Mouse (Mus musculus) ES-E14 (cell line): ENCODE results near the gene Nradd. TPM values are rescaled to one million over a fixed set of nuclear protein-coding genes. Genes with fewer than 3 reads are reported as not detected.

Source experiments
- DNase-seq: peaks from one replicate; pipeline ENCODE4 v3.0.0-alpha.2; 2013; ENCODE audit warnings: low read depth, low spot score
- H3K27ac ChIP-seq: 2 replicates; pipeline ENCODE4 v1.5.1; 2012; ENCODE audit warnings: low read depth, mild to moderate bottlenecking, low read length, moderate library complexity, mixed read lengths; ENCODE audit not compliant: poor library complexity, insufficient read depth, severe bottlenecking
- H3K36me3 ChIP-seq: 2 replicates; pipeline ENCODE4 v1.6.1; 2012; ENCODE audit warnings: mild to moderate bottlenecking, low read length, moderate library complexity, mixed read lengths; ENCODE audit not compliant: control insufficient read depth, poor library complexity, insufficient read depth, severe bottlenecking
- H3K4me1 ChIP-seq, 2 experiments: fragments of 150-350 bp in 1 of 2; sonication (generic) in 1 of 2; 2 replicates each; pipeline ENCODE4 v1.6.1; 2012; ENCODE audit warnings: low read length in 2 of 2, mild to moderate bottlenecking in 1 of 2, mixed read lengths in 1 of 2; ENCODE audit not compliant: control insufficient read depth in 2 of 2, insufficient read depth in 2 of 2, poor library complexity in 1 of 2
- H3K4me3 ChIP-seq, 2 experiments: fragments of 150-350 bp in 1 of 2; sonication (generic) in 1 of 2; 2 replicates each; pipeline ENCODE4 v1.5.1; 2012; ENCODE audit warnings: low read length in 2 of 2, low read depth in 1 of 2, mild to moderate bottlenecking in 1 of 2, mixed read lengths in 1 of 2; ENCODE audit not compliant: insufficient read depth in 1 of 2, poor library complexity in 1 of 2, severe bottlenecking in 1 of 2
- H3K9ac ChIP-seq: 2 replicates; pipeline ENCODE4 v1.6.1; 2012; ENCODE audit warnings: low read depth, mild to moderate bottlenecking, low read length, mixed read lengths; ENCODE audit not compliant: poor library complexity, insufficient read depth, severe bottlenecking
- H3K9me3 ChIP-seq: fragments of 150-350 bp; sonication (generic); 2 replicates; pipeline ENCODE4 v1.6.1; 2012; ENCODE audit warnings: low read depth, mild to moderate bottlenecking, low read length; ENCODE audit not compliant: control insufficient read depth, insufficient read depth
- CHD2 ChIP-seq: IDR thresholded peaks from 2 replicates; pipeline ENCODE4 v1.6.1; 2014; ENCODE audit warnings: mild to moderate bottlenecking, low read depth, low read length, inconsistent platforms
- HCFC1 ChIP-seq: IDR thresholded peaks from 2 replicates; pipeline ENCODE4 v1.6.1; 2012; ENCODE audit warnings: low read length, inconsistent platforms, borderline replicate concordance; ENCODE audit not compliant: insufficient read depth
- MAFK ChIP-seq: IDR thresholded peaks from 2 replicates; pipeline ENCODE4 v1.6.1; 2014; ENCODE audit warnings: mild to moderate bottlenecking, low read depth, low read length, inconsistent platforms; ENCODE audit not compliant: insufficient read depth
- ZC3H11A ChIP-seq: IDR thresholded peaks from 2 replicates; pipeline ENCODE4 v1.6.1; 2012; ENCODE audit warnings: low read depth, mild to moderate bottlenecking, inconsistent platforms, low read length, borderline replicate concordance
- ZNF384 ChIP-seq: IDR thresholded peaks from 2 replicates; pipeline ENCODE4 v1.6.1; 2012; ENCODE audit warnings: low read depth, low read length, inconsistent platforms
- in situ Hi-C, 2 experiments: fragments of 600-800 bp; cut with MboI; formaldehyde crosslinking; loops; one replicate each; pipeline ENCODE4 v1.15.1; 2025; ENCODE audit warnings: low sequenced_read_pairs in 2 of 2, inconsistent platforms in 1 of 2; ENCODE audit not compliant: unreplicated experiment in 2 of 2
- total RNA-seq: library from RNA; depleted of rRNA; stranded (reverse); fragments of 300-350 nt; gene quantifications from 2 replicates; pipeline ENCODE4 v1.2.3, GENCODE M21; 2012

The Nradd gene
- total RNA-seq, 1 experiment, result 65.5 TPM

GRCm38 (mm10) chr9:110623416-110624195 is 646 bp downstream of the Nradd start:
- Histone ChIP-seq H3K9me3 (no peaks in the 10 kb centered on the region), H3K9ac (peak overlapping the region; percentile 73), H3K4me1 (peaks cover 0 to 13% of the 10 kb centered on the region in 2 experiments; a peak in 1 of 4 replicates), H3K36me3 (peaks cover 25% of the 10 kb centered on the region), H3K27ac (peak overlapping the region; percentile 57; the same call in 1 of the 2 replicates), H3K4me3 (peak overlapping the region; percentile 70 to 83)
- in situ Hi-C loops, result no loop called here
- DNase-seq, result no peak
- TF ChIP-seq HCFC1, result no peak
- TF ChIP-seq MAFK, result no peak
- TF ChIP-seq CHD2, result no peak
- no peak for TF ChIP-seq ZC3H11A
- TF ChIP-seq ZNF384, result no peak

- H3K4me1 ChIP-seq, result peaks cover 0 to 13% of the 10 kb centered on the region in 2 experiments; a peak in 1 of 4 replicates
- H3K9ac ChIP-seq, result no peak overlapping the region
- no peaks in the 10 kb centered on the region for H3K9me3 ChIP-seq
- peaks cover 25% of the 10 kb centered on the region for H3K36me3 ChIP-seq
- DNase-seq, result no peak
- no peak overlapping the region for H3K27ac ChIP-seq
- in situ Hi-C loops, result no loop called here
- H3K4me3 ChIP-seq, result no peak overlapping the region
- TF ChIP-seq HCFC1, result no peak
Measured at GRCm38 (mm10) chr9:110622621-110623219, 1.5 kb downstream of the Nradd start.

- H3K9ac ChIP-seq, result no peak overlapping the region
- H3K4me3 ChIP-seq, result no peak overlapping the region
- peaks cover 24% of the 10 kb centered on the region for H3K36me3 ChIP-seq
- DNase-seq, result no peak
- peaks cover 0 to 13% of the 10 kb centered on the region in 2 experiments; a peak in 2 of 4 replicates for H3K4me1 ChIP-seq
- no peak overlapping the region for H3K27ac ChIP-seq
- H3K9me3 ChIP-seq, result no peaks in the 10 kb centered on the region
- TF ChIP-seq MAFK, result no peak
- no peak for TF ChIP-seq ZC3H11A
- TF ChIP-seq CHD2, result no peak
- TF ChIP-seq ZNF384, result no peak
- no peak for TF ChIP-seq HCFC1
- in situ Hi-C loops, result no loop called here
Measured at GRCm38 (mm10) chr9:110620685-110621084, 3.6 kb downstream of the Nradd start.

GRCm38 (mm10) chr9:110620180-110620579 is 4.1 kb downstream of the Nradd start:
- TF ChIP-seq CHD2, result no peak
- no peak for TF ChIP-seq ZC3H11A
- no peak for TF ChIP-seq MAFK
- no peak for TF ChIP-seq HCFC1
- no peak for TF ChIP-seq ZNF384
- H3K4me1 ChIP-seq, result peaks cover 0 to 12% of the 10 kb centered on the region in 2 experiments; a peak in 2 of 4 replicates

More at GRCm38 (mm10) chr9:110620180-110620579, 4.1 kb downstream of the Nradd start:
- in situ Hi-C loops, result no loop called here
- H3K36me3 ChIP-seq, result peaks cover 29% of the 10 kb centered on the region
- H3K9ac ChIP-seq, result no peak overlapping the region
- H3K9me3 ChIP-seq, result no peaks in the 10 kb centered on the region
- H3K27ac ChIP-seq, result no peak overlapping the region
- no peak for DNase-seq
- H3K4me3 ChIP-seq, result no peak overlapping the region
